Mouse (Mus musculus): ENCODE measurements around the gene Nlrc5.

- TF ChIP-seq FLI1 (IDR thresholded peaks at IDR 0.05; ENCODE audit: low read length) (no peak), GATA1 (IDR thresholded peaks at IDR 0.05; ENCODE audit: borderline replicate concordance, low read length) (no peak)
Measured at GRCm38 (mm10) chr8:94540025-94540424, 105.9 kb downstream of the Nlrc5 start.

Data from megakaryocyte, embryonic 14.5 days (primary cell).